Mouse (Mus musculus) megakaryocyte progenitor cell, adult 5-6 weeks (primary cell): ENCODE data around the gene Nedd4. TPM values are rescaled to one million over a fixed set of nuclear protein-coding genes. Genes with fewer than 3 reads are reported as not detected.

Experiments used
- ATAC-seq: replicated peaks from 2 replicates; pipeline ENCODE4 v1.8.0; 2016; ENCODE audit warnings: mild to moderate bottlenecking, moderate TSS enrichment, inconsistent platforms; ENCODE audit not compliant: poor library complexity
- total RNA-seq, 2 experiments: library from RNA; stranded (forward) in 1 of 2; stranded (reverse) in 1 of 2; fragments of 157-497, 149-512 nt in 1 of 2; fragments of 200-1000 nt in 1 of 2; gene quantifications; 2 replicates each; pipeline versions ENCODE4 v1.2.3 to v1.2.4; 2015 to 2017

The Nedd4 gene
- total RNA-seq, 2 experiments from 2014 or later = 163 to 168 TPM

DNA sequence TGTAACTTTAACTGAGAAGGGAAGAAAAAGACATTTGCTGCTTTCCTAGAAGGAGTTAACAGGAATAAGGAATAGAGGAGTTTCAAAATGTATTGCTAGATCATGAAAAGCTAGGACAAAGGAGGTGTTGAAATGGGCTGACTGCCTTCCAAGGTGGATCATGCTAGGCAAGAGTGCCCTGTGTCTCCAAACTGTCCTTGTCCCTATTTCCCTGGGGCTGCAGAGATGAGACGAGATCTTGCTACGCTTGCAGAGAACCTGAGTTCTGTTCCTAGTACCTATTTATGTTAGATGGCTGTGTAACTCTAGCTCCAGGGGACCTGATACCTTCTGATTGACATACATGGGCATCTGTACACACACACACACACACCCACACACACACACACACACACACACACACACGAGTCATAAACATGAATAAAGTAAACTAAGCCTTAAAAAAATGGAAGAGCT is 13.6 kb downstream of the Nedd4 start:
- ATAC-seq = no peak

DNA sequence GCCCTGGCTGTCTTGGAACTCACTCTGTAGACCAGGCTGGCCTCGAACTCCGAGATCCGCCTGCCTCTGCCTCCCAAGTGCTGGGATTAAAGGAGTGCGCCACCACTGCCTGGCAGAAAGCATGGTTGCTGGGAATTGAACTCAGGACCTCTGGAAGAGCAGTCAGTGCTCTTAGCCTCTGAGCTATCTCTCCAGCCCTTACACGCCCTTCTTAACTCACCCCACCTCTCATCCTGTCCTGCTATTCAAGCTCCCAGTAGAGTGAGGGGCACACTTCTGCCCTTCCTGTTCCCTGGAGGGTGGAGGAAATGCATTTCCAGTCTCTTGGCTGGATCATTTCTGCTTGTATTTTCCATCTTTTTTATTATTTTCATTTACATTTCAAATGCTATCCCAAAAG is 15.5 kb downstream of the Nedd4 start:
- no peak for ATAC-seq

DNA sequence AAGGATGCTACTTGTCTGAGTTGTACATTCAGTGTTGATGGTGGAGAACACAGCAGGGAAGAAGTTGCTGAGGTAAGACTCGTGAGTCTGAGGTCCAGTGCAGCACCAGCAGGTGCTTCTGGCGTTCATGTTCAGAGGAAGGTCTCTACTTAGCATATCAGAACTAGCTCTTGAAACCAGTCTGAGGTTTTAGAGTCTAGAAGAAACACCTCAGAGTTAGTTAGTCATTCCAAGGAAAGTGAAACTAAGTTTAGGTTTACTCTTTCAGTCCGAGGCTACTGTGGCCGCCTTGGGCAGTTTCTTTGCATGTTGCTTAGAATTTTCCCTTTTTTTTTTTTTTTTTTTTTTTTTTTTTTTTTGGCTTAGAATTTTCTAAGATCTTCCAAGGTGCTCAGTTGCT is 16.6 kb downstream of the Nedd4 start:
- no peak for ATAC-seq

DNA sequence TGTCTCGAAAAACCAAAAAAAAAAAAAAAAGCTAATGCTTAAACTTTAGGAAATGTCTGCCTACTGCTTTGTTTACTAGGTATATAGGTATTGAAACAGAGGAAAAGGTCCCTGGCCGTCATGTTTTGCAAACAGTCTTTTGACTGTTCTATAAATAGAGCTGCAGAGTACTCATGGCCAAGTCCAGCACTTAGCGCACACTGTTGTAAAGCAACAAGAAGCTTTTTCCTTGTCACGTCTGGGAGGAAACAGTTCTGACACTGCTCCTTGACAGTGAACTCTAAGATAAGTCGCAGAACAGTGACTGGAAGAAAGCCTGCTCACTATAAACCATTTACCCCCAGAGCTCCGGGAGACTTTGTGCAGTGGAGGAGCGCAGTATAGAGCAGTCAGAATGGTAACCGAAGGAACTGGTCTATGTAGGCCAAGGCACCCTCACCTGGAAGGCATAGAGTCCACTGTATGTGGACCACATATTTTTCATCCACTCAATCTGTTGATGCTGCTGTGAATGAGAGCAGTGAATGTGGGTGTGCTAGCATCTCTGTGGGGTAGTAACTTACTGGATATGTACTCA is 19.6 kb downstream of the Nedd4 start:
- ATAC-seq = no peak

DNA sequence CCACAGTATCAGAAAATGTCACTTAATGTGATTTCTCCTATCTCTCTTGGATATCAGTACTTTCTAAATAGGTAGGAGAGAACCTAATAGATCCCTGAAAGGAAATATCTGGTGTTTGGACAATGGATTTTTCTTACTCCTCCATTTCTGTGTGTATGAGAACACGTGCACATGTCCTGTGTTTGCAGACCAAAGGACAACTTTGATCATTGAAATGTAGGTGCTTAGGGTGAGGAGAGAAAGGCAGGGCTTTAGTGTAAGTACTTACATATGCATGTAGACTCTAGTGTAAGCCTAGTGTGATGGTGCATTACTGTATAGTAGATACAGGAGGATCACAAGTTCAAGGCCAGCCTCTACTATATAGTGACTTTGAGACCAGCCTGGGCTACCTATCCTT is 21.1 kb downstream of the Nedd4 start:
- ATAC-seq = no peak

DNA sequence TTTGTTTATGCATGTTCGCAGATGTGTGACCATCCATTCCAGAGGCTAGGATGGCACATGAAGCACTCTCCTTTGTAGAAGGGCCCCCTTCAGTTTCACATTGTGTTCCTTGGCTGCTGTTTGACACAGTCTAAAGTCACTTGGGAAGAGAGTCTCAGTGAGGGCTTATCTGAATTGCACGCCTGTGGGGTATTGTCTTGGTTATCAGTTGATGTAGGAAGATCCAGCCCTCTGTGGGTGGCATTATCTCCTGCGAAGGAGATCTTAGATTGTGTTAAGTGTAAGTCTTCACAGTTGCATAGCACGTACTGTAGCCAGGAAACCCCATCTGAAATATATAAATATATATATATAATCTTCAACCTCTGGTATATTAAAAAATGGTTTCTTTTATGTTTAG is 23.1 kb downstream of the Nedd4 start:
- ATAC-seq = peak; percentile 75

DNA sequence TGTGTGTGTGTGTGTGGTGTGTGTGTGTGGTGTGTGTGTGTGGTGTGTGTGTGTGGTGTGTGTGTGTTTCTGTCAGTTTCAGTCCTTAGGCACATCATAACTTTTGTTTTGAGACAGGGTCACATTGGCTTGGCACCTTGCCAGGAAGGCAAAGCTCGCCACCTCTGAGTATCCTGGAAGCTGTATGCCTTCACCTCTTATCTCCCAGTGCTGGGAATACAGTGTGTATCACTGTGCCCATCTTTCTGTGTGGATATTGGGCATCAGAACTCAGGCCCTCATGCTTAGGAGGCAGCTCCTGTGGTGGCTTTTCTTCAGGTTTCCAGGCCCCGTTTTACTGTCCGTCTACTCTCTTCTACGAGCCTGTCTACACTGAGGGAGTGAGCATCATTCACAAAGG is 24.4 kb downstream of the Nedd4 start:
- no peak for ATAC-seq

DNA sequence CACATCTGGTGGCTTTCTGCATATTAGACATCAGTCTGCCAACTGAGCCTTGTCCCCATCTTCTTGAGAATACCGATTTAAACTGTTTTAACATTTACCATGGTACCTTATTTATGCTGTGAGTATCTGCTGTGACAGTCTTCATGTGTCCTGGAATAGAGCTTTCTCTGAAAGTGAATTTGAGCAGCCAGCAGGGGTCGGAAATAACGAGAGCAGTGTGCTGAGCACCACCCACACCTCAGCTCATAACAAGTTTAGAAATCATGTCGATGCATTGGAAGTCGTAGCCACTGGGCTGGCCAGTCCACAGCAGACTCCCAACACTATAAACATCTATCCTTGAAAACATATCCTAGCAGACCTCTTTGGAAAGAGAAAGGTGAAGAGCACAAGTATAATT is 27.4 kb downstream of the Nedd4 start:
- no peak for ATAC-seq

DNA sequence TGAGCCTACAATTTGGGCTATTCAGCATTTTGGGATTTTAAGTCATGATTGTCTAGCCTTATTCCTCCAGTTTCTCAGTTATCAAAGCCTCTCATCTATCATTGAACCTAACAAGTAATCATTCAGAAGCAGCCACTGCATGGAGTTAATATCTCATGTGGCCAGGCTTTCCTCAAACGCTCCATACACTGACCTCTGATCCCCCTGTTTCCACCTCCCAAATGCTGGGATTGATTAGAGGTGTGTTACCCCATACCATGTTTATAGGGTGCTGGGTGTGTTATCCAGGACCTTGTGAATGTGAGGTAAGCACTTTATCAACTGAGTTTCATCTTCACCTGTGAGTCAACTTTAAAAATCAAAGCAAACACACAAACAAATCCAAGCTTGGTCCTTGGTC is 28.7 kb downstream of the Nedd4 start:
- ATAC-seq = no peak

DNA sequence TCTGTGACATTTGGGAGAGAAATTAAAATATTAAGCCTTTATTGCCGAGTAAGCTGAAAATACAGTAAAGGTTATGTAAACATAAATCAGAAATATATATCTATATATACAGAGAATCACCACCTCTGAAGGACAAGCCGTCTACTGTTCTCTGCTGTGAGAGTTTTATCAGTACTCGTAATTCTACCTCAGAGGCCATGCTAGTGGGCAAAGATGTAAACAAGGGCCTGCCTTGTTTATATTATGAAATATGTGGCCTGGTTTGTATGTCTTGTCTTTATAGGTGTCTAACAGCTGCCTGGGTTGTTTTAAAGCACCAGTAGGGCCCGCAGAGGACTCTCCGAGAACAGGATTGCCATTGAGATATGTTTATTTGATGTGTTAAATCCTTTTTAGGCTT is 29.8 kb downstream of the Nedd4 start:
- ATAC-seq = no peak

DNA sequence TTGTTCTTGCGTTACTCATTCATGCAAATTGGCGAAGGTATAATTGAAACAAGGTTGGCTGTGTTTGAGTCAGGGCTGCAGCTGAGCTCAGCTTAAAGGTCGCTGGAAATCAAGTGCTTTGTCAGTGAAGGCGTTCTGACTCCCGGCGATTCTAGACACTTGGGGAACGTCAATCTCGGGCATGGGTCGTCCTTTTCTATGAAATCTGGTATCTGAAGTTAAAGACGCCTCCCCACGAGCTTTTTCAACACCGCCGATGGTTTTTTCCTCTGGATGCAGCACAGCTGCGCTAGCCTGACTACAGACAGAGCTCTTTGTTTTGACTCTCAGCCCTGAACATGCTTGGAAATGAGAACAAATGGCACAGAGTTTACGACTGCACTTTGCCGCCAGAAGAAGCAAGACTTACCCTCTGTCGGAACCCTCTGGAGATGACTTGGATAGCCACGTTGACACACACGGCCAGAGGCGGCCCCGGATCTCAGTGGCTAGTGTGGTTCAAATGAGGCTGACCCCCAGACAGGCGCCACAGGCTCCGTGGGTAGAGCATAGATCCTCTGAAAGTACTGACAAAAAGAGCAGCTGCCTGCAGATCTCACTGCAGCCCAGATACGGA is 31.0 kb downstream of the Nedd4 start:
- ATAC-seq = no peak

DNA sequence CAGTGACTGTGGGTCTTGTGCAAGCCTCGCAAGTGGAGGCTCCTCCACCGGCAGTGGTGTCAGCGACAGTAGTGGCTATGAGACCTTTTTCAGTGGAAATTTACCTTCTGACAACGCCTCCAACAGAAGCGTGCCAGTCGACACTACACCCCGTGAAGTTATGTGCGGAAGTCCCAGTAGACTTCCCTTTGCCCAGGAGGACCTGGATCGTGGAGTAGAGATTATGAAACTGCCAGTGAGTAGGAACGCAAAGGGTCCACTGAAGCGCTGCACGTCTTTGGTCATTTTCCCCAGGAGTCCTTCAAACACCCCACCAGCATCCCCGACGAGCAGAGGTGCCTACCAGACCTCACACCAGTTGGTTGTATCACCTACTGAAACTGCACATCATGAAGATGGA is 31.7 kb downstream of the Nedd4 start:
- no peak for ATAC-seq

DNA sequence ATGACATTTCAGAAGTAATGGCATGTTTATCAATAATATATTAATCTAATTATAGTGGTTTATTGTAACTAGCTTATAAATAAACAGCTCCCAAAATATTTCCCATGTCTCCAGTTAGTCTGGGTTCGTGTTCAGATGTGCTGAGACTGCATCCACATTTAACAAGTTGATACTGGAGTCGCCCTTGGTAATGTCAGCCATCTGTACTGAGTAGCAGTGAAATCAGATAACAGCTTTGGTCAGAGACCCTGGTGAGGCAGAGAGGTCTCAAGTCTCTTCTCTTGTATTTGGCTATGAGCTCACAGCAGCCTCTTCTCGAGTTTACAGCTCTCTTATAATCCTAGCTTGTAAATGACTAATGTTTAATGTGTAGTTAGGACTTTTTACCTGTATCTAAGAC is 34.4 kb downstream of the Nedd4 start:
- no peak for ATAC-seq

DNA sequence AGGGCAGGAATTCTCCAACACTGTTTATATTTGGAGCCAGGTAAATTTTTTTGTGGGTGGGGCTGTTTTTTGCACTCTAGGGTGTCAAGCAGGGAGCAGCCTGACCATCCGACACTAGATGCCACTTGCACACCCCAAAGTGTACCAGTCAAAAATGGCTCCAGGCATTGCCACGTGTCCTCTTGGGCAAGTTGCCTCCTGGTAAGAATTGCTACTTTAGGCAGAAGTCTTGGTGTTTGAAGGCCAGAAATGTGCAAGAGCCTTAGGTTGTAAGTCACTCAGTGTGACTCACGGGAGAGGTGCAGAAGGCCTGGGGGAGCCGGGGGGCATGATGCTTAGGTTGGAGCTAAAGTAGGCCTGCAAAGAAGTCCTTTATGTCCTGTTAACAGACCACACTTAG is 35.6 kb downstream of the Nedd4 start:
- no peak for ATAC-seq

DNA sequence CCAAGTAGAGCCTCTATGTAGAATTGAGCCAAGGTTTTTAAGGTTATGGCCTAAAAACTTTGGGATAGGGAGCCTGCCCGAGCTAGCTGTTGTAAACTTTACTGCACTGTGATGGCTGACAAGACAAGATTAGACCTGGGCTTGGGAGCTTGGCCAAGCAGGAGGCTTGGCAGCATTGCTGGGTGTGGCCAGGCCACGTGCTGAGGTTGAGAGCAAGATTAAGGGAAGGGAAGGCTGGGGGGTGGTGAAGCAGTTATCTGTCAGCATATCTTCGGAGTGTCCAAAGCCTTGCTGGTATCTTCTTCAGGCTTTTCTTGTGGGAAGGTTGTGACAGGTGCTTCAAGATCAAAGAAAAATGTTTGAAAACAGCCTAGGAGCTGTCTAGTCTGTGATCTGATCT is 37.6 kb downstream of the Nedd4 start:
- peak; percentile 97 for ATAC-seq

DNA sequence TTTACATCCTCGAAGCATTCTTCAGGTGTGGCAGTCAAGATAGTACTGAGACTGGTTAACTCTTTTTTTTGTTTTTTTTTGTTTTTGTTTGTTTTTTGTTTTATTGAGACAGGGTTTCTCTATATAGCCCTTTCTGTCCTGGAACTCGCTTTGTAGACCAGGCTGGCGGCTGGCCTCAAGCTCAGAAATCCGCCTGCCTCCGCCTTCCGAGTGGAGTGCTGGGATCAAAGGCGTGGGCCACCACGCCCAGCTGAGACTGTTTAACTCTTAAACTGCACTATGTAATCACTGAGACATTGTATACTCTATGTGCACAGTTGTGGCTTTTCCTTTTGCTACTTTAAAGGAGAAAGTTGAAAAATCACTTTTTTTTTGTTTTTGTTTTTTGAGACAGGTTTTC is 39.3 kb downstream of the Nedd4 start:
- no peak for ATAC-seq

DNA sequence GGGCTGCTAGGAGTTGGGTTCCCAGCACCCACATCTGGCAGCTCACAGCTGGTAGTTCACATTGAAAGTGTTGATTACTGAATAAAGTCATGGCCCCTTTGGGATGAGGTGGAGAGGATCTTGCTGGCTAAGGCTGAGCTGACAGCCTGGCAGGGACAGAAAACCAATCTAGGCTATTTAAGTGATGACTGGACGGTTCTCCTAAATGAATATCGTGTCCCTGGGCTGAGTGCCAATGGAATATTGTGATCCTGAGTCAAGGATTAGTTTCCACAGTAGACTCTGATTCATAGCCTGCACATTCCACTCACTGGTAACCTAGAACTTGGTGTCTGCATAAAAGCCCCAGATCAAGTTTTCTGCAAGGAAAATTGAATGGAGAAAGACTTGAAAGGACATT is 39.9 kb downstream of the Nedd4 start:
- no peak for ATAC-seq

DNA sequence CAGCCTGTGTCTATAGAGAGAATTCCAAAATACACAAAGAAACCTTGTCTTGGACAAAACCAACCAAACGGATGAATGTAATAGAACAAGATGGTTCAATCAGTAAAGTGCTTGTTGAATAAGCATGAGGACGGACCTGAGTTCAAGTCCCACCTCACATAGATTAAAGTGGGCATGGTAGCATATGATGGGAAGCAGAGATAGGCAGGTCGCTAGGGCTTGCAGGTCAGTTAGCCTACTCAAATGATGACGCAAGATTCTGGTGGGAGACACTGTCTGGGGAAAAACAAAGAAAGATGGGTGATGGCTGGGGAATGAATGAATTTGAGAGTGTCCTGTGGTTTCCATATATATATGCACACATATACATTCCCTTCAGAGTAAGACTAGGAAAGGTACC is 41.0 kb downstream of the Nedd4 start:
- no peak for ATAC-seq

DNA sequence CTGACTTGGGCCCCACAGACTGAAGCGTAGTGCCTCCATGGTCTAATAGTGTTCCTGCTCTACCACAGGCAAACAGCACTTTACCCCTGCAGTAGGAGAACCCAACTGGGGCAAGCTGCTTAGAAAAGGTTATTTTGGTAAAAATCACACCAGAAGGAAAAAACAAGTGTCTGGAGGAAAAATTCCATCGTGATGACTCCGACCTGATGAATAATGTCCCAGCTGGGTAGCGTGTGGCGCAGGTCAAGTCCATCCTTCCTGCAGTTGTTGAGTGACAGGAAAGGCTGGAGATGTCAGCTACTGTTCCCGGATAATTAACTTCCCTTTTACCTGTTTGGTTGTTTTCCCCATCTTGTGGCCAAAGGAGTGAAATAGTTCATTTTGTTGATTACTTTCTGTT is 41.6 kb downstream of the Nedd4 start:
- no peak for ATAC-seq

DNA sequence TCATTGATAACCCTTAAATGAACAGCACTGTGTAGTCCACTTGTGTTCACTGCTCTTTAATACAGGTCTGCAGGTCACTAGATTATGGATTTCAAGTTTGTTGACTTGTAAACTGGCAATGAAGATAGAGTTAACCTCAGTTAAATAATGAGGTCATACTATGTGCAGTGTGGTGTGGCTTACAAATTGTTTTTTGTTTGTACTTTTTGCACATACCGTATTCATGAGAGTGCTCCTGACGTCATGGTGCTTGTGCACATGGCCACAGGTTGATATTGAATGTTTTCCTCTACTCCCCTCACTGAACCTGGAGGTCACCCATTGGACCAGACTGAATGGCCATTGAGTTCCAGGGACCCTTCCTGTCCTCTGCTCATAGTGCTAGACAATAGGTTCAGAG is 43.1 kb downstream of the Nedd4 start:
- no peak for ATAC-seq

DNA sequence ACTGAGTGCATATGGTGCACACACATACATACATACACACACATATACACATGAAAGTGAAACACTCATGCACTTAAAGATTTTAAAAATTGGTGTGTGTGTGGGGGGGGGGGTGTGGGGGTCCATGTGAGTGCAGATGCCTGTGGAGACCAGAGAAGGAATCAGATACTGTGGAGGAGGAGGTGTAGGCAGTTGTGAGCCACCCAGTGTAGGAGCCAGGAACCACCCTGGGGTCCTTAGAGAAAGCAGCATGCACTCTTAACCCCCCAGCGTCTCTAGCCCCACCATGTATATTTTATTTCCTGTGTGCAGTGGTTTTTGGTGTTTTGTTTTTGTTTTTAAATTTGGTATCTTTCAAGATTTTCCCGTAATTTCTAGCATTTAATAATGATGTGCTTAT is 45.9 kb downstream of the Nedd4 start:
- no peak for ATAC-seq

DNA sequence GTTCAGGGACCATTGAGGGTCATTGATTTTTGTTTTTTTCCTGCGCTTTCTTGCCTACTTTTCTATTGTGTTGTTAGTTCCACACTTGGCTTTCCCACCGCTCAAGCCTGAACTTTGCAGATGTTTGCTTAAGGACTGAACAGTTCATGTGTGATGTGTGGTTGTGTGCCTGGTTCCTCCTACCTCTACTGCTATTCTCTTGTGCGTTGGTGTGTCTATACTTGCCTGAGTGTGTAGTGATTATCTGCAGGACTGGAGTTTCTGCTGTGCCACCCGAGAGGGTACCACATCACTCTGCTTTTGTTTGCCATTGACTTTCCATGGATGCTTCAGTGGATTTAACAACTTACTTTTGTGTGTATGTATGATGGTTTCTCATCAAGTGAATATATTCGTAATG is 46.5 kb downstream of the Nedd4 start:
- ATAC-seq = no peak

DNA sequence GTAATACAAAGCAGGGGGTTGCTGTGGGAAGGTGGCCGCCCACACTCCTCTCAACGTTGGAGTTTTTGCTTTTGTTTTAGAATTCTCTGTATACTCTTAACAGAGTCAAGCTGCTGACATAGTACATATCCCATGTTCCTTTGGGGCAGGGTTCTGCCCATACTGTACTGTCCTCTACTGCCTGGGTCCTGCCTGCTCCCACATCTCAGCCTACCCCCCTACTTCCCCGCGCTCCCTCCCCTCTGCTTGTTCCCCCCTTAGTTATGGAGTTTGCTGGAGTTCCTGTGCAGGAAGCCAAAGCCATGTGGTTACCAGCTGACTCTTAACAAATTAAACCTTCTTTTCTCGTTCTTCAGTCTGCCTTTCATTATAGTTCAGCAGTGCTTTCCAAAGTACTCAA is 47.9 kb downstream of the Nedd4 start:
- ATAC-seq = no peak
